Mouse (Mus musculus): Measurements from ENCODE around the gene Cdkl1.

DNA sequence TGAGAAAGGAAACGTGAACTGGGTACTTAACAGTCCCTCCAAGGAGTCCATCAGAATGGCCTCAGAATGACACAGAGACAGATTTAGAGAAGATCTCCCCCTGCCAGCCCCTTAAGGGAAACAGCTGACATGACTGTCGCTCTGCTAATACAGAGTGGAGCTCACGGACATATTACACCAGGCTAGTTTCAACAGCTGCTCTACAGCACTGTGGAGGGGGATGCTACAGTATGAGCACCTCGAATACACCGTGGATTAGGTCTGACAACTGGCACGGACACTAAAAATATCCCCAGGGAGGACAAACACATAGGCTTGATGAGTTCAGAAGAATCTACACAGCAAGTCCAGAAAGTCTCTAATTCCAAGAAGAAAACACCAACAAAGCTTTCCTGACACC, 92.7 kb downstream of the Cdkl1 start:
- TF ChIP-seq CTCF (IDR thresholded peaks at IDR 0.05; ENCODE audit: borderline replicate concordance, insufficient read depth, low read length) (no peak), POLR2A (IDR thresholded peaks at IDR 0.05; ENCODE audit: low read depth, low read length) (no peak)

All from embryonic fibroblast, embryonic 13.5 days (primary cell).